Mouse (Mus musculus) heart, embryonic 14.5 days (tissue): ENCODE results near the gene Il31ra. TPM values are rescaled to one million over a fixed set of nuclear protein-coding genes. Genes with fewer than 3 reads are reported as not detected.

Experiments used
- ATAC-seq: fragments of 200-750 bp; cut with Nextera tagmentation; 2 replicates; pipeline ENCODE4 v1.8.0; 2017; ENCODE audit warnings: low read depth, moderate TSS enrichment; ENCODE audit not compliant: insufficient number of reproducible peaks, insufficient read depth, low FRiP score
- H3K27ac ChIP-seq, 2 experiments: fragments of 200-500 bp in 1 of 2; fragments of 300-500 bp in 1 of 2; sonication (generic) in 1 of 2; replicated peaks in 1 of 2; 2 replicates each; pipeline ENCODE4 v1.5.1; 2012 to 2014; ENCODE audit warnings: low read depth in 2 of 2, low read length in 2 of 2, control low read depth in 1 of 2, mild to moderate bottlenecking in 1 of 2, mixed read lengths in 1 of 2; ENCODE audit not compliant: control insufficient read depth in 1 of 2, insufficient read depth in 1 of 2
- H3K27me3 ChIP-seq: fragments of 300-500 bp; sonication (generic); 2 replicates; pipeline ENCODE4 v1.6.1; 2014; ENCODE audit warnings: mild to moderate bottlenecking, low read length, control low read depth; ENCODE audit not compliant: control insufficient read depth, insufficient read depth
- H3K36me3 ChIP-seq: fragments of 300-500 bp; sonication (generic); 2 replicates; pipeline ENCODE4 v1.6.1; 2014; ENCODE audit warnings: mild to moderate bottlenecking, control low read depth, low read length, mixed read lengths; ENCODE audit not compliant: control insufficient read depth, insufficient read depth
- H3K4me1 ChIP-seq, 2 experiments: fragments of 200-500 bp in 1 of 2; fragments of 300-500 bp in 1 of 2; sonication (generic) in 1 of 2; 2 replicates each; pipeline ENCODE4 v1.6.1; 2012 to 2014; ENCODE audit warnings: low read length in 2 of 2, control low read depth in 1 of 2, mixed read lengths in 1 of 2; ENCODE audit not compliant: control insufficient read depth in 2 of 2, insufficient read depth in 2 of 2
- H3K4me2 ChIP-seq: fragments of 300-500 bp; sonication (generic); 2 replicates; pipeline ENCODE4 v1.6.1; 2014; ENCODE audit warnings: mild to moderate bottlenecking, low read length
- H3K4me3 ChIP-seq, 2 experiments: fragments of 200-500 bp in 1 of 2; fragments of 300-500 bp in 1 of 2; sonication (generic) in 1 of 2; 2 replicates each; pipeline ENCODE4 v1.5.1; 2012 to 2014; ENCODE audit warnings: low read length in 2 of 2, mild to moderate bottlenecking in 2 of 2, control low read depth in 1 of 2, low read depth in 1 of 2, moderate library complexity in 1 of 2; ENCODE audit not compliant: control insufficient read depth in 1 of 2, insufficient read depth in 1 of 2
- H3K9ac ChIP-seq: fragments of 300-500 bp; sonication (generic); 2 replicates; pipeline ENCODE4 v1.6.1; 2014; ENCODE audit warnings: mild to moderate bottlenecking, low read length
- H3K9me3 ChIP-seq: fragments of 300-500 bp; sonication (generic); 2 replicates; pipeline ENCODE4 v1.6.1; 2016; ENCODE audit warnings: low read length, control low read depth; ENCODE audit not compliant: control insufficient read depth
- WGBS: fragments of 180-500 bp; shearing (Covaris S2); extraction: QIAGEN DNeasy Blood & Tissue Kit; methylation state at CpG from one replicate; pipeline ENCODE4 v1.1.7; 2014; 5-methylcytosine and 5-hydroxymethylcytosine counted together
- polyA plus RNA-seq: library from polyadenylated mRNA; unstranded; fragments of >200 nt; fragmentation: Nextera tagmentation; extraction: Ambion mirVana; gene quantifications from 2 replicates; pipeline ENCODE4 v1.2.1, GENCODE M21; 2014

The Il31ra gene
- polyA plus RNA-seq, 1 experiment from 2014 or later, result 0.34 TPM

GRCm38 (mm10) chr13:112473757-112474755 is 120.1 kb downstream of the Il31ra start:
- Histone ChIP-seq H3K27ac (no peak overlapping the region), H3K9me3 (no peaks in the 10 kb centered on the region), H3K4me1 (no peaks in the 10 kb centered on the region; a peak in 1 of 4 replicates), H3K4me2 (no peak overlapping the region), H3K4me3 (no peak overlapping the region), H3K9ac (no peak overlapping the region), H3K27me3 (no peaks in the 10 kb centered on the region), H3K36me3 (peaks cover 36% of the 10 kb centered on the region)
- ATAC-seq, result no peak
- 63% methylated on average over 21 of the region's 21 CpGs for WGBS

DNA sequence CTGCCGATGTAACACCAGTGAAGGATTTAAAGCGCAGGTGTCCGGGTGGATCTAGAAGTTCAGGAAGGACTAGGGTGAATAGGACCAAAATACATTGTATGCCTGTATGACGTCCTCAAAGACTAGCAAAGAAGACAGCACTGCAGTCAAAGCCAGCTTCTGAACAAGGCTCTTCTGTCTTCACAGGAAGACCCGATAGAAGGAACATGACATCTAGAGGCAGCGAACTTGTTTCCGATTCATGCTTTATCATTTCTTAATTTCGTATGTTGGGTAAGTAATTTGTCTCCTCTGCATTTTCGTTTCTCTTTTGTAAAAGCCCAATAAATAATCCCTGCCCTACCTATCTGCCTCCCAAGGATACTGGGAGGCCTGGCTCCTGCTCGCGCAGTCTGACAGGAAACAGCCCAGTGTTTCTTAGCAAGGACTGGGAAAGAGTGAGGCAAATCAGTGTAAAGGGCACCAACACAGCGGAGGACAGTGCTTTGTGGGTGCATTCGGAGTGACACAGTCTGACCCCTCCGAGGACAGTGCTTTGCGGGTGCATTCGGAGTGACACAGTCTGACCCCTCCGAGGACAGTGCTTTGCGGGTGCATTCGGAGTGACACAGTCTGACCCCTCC is 121.6 kb downstream of the Il31ra start:
- H3K4me1 ChIP-seq, result peaks cover under 1 to 7% of the 10 kb centered on the region in 2 experiments; a peak in 2 of 4 replicates
- ATAC-seq, result no peak
- H3K9me3 ChIP-seq, result no peaks in the 10 kb centered on the region
- H3K4me3 ChIP-seq, result no peak overlapping the region
- H3K9ac ChIP-seq, result no peak overlapping the region
- peaks cover 28% of the 10 kb centered on the region for H3K36me3 ChIP-seq
- WGBS, result 86% methylated on average over 19 of the region's 19 CpGs
- H3K27me3 ChIP-seq, result no peaks in the 10 kb centered on the region
- H3K27ac ChIP-seq, result no peak overlapping the region
- H3K4me2 ChIP-seq, result no peak overlapping the region

GRCm38 (mm10) chr13:112471201-112471600 is 123.0 kb downstream of the Il31ra start:
- Histone ChIP-seq H3K4me1 (peaks cover 7 to 14% of the 10 kb centered on the region in 2 experiments), H3K27ac (no peak overlapping the region), H3K9ac (no peak overlapping the region), H3K4me2 (no peak overlapping the region), H3K9me3 (no peaks in the 10 kb centered on the region), H3K27me3 (no peaks in the 10 kb centered on the region), H3K36me3 (peaks cover 20% of the 10 kb centered on the region), H3K4me3 (no peak overlapping the region)
- 86% methylated on average over 9 of the region's 9 CpGs for WGBS
- no peak for ATAC-seq

Other genes starting within 250 kb of the Il31ra start
- 57.6 and 60.6 TPM in 2 replicates for gene Il6st, start 130.3 kb downstream of the Il31ra start, polyA plus RNA-seq
- 0.69 and 0.97 TPM in 2 replicates for gene Ddx4, start 58.1 kb upstream of the Il31ra start, polyA plus RNA-seq
- 13.1 and 14.6 TPM in 2 replicates for gene Slc38a9, start 66.4 kb upstream of the Il31ra start, polyA plus RNA-seq
- 45.2 and 56.6 TPM in 2 replicates for gene Plpp1, start 206.4 kb upstream of the Il31ra start, polyA plus RNA-seq